Mouse (Mus musculus): ENCODE measurements around the gene Timp3. TPM values are rescaled to one million over a fixed set of nuclear protein-coding genes. Genes with fewer than 3 reads are reported as not detected.

Gene Timp3
- 40.4 and 47.9 TPM in 2 replicates for polyA plus RNA-seq (2016; fragmentation: Nextera tagmentation; extraction: Ambion mirVana)

DNA sequence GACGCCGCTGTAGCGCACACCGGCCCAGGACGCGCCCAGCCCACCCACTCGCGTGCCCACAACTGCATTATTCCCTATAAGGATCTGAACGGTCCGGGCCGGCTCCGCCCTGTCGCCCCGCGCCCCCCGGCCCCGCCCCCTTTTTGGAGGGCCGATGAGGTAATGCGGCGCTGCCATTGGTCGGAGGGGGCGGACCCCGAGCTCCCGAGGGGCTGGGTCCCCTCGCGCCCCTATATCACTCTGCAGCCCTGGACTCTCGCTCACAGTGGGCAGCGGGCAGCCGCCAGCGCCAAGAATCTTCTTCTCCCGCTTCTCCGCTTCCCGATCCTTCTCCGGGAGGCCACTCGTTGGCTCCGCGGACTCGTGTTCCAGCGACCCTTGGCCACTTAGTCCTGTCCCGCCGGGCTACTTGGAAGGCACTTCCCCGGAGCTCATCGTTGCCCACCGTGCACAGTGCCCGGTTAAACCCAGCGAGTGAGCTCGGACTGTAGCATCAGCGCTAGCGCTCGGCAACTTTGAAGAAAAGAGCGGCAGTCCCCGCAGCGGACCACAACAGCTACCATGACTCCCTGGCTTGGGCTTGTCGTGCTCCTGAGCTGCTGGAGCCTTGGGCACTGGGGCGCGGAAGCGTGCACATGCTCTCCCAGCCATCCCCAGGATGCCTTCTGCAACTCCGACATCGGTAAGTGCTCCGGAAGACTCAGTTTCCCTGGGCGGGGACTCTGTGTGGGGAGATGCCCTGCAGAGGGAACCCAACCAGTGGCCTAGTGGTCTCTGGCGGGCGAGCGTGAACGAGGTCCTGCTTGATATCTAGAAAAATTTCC, at the start of gene Timp3:
TSS of gene Timp3 (plus strand) at position 80 of the 824 bp plus-strand sequence.
- Histone ChIP-seq H3K4me2 (replicated peaks) (peak within 1 kb of the TSS; percentile 91), H3K4me3 (peak within 1 kb of the TSS; percentile 53), H3K9me3 (no peaks in the 10 kb centered on the region), H3K4me1 (peaks cover 16% of the 10 kb centered on the region), H3K36me3 (no peaks in the 10 kb centered on the region), H3K27ac (0 out of 2 replicates have a peak within 1 kb of the TSS, but pooled peaks have one; percentile 21), H3K9ac (peak within 1 kb of the TSS; percentile 68), H3K27me3 (replicated peaks) (no peaks in the 10 kb centered on the region; the same call in 1 of the 2 replicates)
- peak; percentile 80 for ATAC-seq (ENCODE audit: low FRiP score, low read depth)
- WGBS: 1% methylated on average over 65 of the region's 65 CpGs

DNA sequence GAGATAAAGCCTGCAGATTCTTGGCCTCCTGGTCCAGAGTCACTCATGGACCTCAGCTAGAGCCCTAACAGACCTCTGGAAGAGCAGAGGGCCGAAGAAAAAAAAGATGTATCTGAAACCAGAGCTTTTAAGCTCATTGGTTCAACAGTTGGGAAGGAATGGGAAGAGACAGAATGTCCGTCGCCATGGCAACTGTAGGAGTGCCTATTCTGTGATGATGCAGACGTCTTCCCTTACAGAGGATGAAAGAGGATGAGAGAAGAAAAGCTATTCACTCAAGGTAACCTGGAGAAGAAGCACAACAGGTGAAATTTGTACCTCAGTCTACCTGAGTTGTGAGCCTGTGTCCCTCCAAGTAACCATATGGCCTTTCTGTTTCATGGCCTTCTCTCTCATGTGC, 44.0 kb upstream of the Timp3 start:
- no peaks in the 10 kb centered on the region for H3K4me1 ChIP-seq
- H3K9me3 ChIP-seq: 0 out of 2 replicates have a peak, but pooled peaks cover 7% of the 10 kb centered on the region
- H3K4me3 ChIP-seq: no peak overlapping the region
- no peak for ATAC-seq (ENCODE audit: low FRiP score, low read depth)
- H3K4me2 ChIP-seq (replicated peaks): no peak overlapping the region
- no peak overlapping the region for H3K9ac ChIP-seq
- H3K27me3 ChIP-seq (replicated peaks): no peaks in the 10 kb centered on the region
- H3K36me3 ChIP-seq: no peaks in the 10 kb centered on the region
- H3K27ac ChIP-seq: no peak overlapping the region
- 59% methylated on average over 4 of the region's 4 CpGs for WGBS

GRCm38 (mm10) chr10:86257045-86257444, 43.1 kb upstream of the Timp3 start:
- Histone ChIP-seq H3K36me3 (no peaks in the 10 kb centered on the region), H3K27me3 (replicated peaks) (no peaks in the 10 kb centered on the region), H3K27ac (no peak overlapping the region), H3K9me3 (0 out of 2 replicates have a peak, but pooled peaks cover 7% of the 10 kb centered on the region), H3K4me1 (no peaks in the 10 kb centered on the region), H3K4me2 (replicated peaks) (no peak overlapping the region), H3K4me3 (no peak overlapping the region), H3K9ac (no peak overlapping the region)
- no peak for ATAC-seq (ENCODE audit: low FRiP score, low read depth)
- WGBS: 81% methylated on average over 3 of the region's 3 CpGs

GRCm38 (mm10) chr10:86258046-86258445, 42.1 kb upstream of the Timp3 start:
- Histone ChIP-seq H3K9me3 (0 out of 2 replicates have a peak, but pooled peaks cover 7% of the 10 kb centered on the region), H3K36me3 (no peaks in the 10 kb centered on the region), H3K9ac (no peak overlapping the region), H3K27me3 (replicated peaks) (no peaks in the 10 kb centered on the region), H3K27ac (no peak overlapping the region), H3K4me1 (no peaks in the 10 kb centered on the region), H3K4me2 (replicated peaks) (no peak overlapping the region), H3K4me3 (no peak overlapping the region)
- 91% methylated on average over 4 of the region's 4 CpGs for WGBS
- ATAC-seq (ENCODE audit: low FRiP score, low read depth): no peak

DNA sequence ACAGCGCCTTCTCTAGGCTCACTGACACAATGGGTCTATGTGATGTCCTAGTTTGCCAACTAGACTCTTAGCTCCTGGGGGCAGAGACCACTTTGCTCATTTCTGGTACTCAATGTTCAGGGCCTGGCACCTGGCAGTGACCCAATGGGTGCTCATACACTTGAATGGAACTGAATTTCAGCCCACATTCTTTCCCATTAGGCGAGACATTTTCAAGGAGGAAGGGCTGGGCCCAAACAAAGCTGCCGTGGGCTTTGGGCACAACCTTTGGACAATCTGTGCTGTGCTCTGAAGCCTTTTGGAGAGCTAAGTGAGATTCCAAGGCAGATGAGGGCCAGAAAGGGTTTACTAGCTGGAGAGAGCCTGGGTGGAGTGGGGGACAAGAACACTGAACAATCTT, 41.2 kb upstream of the Timp3 start:
- Histone ChIP-seq H3K27me3 (replicated peaks) (no peaks in the 10 kb centered on the region), H3K9me3 (0 out of 2 replicates have a peak, but pooled peaks cover 7% of the 10 kb centered on the region), H3K27ac (no peak overlapping the region), H3K4me1 (no peaks in the 10 kb centered on the region), H3K9ac (no peak overlapping the region), H3K4me3 (no peak overlapping the region), H3K36me3 (no peaks in the 10 kb centered on the region), H3K4me2 (replicated peaks) (no peak overlapping the region)
- ATAC-seq (ENCODE audit: low FRiP score, low read depth): no peak
- 88% methylated on average over 3 of the region's 3 CpGs for WGBS

DNA sequence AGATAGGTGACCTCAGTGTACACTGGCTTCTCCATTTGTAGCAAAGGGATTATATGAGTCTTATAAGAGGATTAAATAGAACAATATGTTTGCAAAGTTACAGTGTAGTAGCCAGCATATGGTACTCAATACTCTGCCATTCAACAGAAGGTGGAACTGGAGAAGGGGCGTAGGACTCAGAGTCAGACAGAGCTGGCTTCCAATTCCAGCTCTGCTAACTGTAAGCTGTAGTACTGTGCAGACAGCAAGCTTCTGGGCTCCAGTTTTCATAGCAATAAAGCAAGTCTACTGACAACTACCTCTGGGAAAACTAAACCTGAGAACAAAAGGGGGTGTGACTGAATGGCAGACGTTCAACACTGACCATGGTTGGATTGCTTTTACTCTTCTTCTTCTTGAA, 38.4 kb upstream of the Timp3 start:
- H3K9me3 ChIP-seq: 0 out of 2 replicates have a peak, but pooled peaks cover 7% of the 10 kb centered on the region
- H3K27me3 ChIP-seq (replicated peaks): no peaks in the 10 kb centered on the region
- no peaks in the 10 kb centered on the region for H3K4me1 ChIP-seq
- ATAC-seq (ENCODE audit: low FRiP score, low read depth): no peak
- H3K27ac ChIP-seq: no peak overlapping the region
- H3K36me3 ChIP-seq: no peaks in the 10 kb centered on the region
- H3K4me3 ChIP-seq: no peak overlapping the region
- H3K4me2 ChIP-seq (replicated peaks): no peak overlapping the region
- WGBS: 75% methylated on average over 2 of the region's 2 CpGs
- no peak overlapping the region for H3K9ac ChIP-seq

DNA sequence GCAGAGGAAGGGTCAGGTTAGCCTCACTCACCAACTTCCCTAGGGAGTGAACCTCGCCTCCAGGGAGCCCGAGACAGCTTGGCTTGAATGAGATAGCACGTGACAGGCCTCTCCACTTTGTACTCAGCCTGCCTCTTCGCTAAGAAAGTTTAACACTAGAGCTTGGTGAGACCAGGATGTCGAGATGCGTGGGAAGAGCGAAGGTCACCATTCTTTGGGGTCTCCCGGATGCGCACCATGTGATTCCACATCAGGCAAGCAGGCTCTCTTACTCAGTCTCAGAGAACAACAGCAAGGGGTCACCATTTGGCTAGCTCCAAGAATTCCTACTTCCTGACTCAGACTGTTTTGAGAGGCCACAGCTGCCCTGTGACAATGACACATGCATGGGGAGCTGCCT, 35.6 kb upstream of the Timp3 start:
- WGBS: 85% methylated on average over 9 of the region's 9 CpGs
- H3K4me2 ChIP-seq (replicated peaks): no peak overlapping the region
- no peak overlapping the region for H3K27ac ChIP-seq

DNA sequence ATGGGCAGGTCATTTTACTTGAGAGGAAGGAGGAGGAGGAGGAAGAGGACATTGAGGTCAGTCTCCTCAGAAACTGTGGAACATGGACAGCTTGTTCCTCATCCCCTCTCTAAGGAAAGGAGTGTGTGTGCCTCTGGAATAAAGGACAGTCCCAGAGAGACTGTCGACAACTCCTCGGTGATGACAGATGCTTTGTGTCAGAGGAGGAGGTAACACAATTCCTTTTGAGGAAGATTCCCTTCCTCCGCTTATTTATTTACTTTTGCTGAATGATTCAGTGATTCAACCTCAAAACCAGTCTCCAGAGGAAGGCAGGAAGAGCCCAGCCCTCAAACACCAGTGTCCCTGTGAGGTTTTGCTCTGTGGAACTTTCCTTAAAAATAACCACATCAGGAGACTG, 29.9 kb upstream of the Timp3 start:
- Histone ChIP-seq H3K27me3 (replicated peaks) (no peaks in the 10 kb centered on the region), H3K9ac (no peak overlapping the region), H3K4me1 (no peaks in the 10 kb centered on the region), H3K27ac (no peak overlapping the region), H3K36me3 (no peaks in the 10 kb centered on the region), H3K4me2 (replicated peaks) (no peak overlapping the region), H3K4me3 (no peak overlapping the region), H3K9me3 (no peaks in the 10 kb centered on the region)
- no peak for ATAC-seq (ENCODE audit: low FRiP score, low read depth)
- WGBS: 76% methylated on average over 3 of the region's 3 CpGs

More for the DNA sequence above, 35.6 kb upstream of the Timp3 start:
- Histone ChIP-seq H3K27me3 (replicated peaks) (no peaks in the 10 kb centered on the region), H3K36me3 (no peaks in the 10 kb centered on the region), H3K9me3 (0 out of 2 replicates have a peak, but pooled peaks cover 7% of the 10 kb centered on the region), H3K4me1 (no peaks in the 10 kb centered on the region), H3K9ac (no peak overlapping the region), H3K4me3 (no peak overlapping the region)
- ATAC-seq (ENCODE audit: low FRiP score, low read depth): no peak

DNA sequence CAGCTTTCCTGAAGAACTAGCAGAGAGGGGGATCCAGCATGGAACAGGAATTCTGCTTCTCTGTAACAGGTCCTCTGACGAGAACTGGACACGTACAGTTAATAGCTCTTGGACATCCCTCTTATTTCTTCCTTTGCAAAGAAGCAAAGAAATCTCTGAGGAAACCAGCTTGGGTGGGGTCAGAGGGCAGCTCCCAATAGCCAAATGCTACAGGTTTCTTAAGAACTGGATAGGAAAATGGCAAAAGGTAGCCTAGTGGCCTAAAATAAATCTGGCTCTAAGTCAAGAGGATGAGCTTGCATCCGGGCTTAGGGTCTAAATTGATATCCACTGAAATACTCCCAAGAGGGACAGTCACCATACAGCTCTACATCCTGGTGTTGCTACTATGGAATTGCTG, 27.3 kb upstream of the Timp3 start:
- Histone ChIP-seq H3K4me1 (no peaks in the 10 kb centered on the region), H3K4me3 (no peak overlapping the region), H3K27ac (no peak overlapping the region), H3K9ac (no peak overlapping the region), H3K27me3 (replicated peaks) (no peaks in the 10 kb centered on the region), H3K9me3 (no peaks in the 10 kb centered on the region), H3K4me2 (replicated peaks) (no peak overlapping the region), H3K36me3 (no peaks in the 10 kb centered on the region)
- ATAC-seq (ENCODE audit: low FRiP score, low read depth): no peak
- WGBS: 91% methylated on average over 3 of the region's 3 CpGs

GRCm38 (mm10) chr10:86273410-86274191, 26.6 kb upstream of the Timp3 start:
- no peak overlapping the region for H3K4me2 ChIP-seq (replicated peaks)
- H3K27ac ChIP-seq: no peak overlapping the region
- H3K27me3 ChIP-seq (replicated peaks): no peaks in the 10 kb centered on the region
- no peaks in the 10 kb centered on the region for H3K9me3 ChIP-seq
- WGBS: 77% methylated on average over 19 of the region's 19 CpGs
- H3K9ac ChIP-seq: no peak overlapping the region
- no peak for ATAC-seq (ENCODE audit: low FRiP score, low read depth)
- H3K36me3 ChIP-seq: no peaks in the 10 kb centered on the region
- no peaks in the 10 kb centered on the region for H3K4me1 ChIP-seq
- H3K4me3 ChIP-seq: no peak overlapping the region

DNA sequence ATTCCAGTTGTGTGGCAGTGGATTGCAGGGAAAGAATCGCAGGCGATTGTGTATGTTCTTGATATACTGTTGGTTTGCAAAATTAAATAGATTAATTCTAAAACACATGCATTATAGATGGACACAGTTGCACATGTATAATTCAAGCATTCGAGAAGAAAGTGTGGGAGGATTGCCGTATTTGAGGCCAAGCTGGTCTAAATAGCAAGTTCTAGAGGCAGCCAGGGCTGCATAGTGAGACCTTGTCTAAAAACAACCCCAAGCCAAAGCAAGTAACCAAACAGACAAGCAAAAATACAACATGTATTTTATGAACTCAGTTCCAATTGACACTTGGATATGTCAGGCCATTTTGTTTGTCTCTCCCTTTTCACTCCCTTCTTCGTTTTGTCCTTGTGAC, 24.6 kb upstream of the Timp3 start:
- 89% methylated on average over 5 of the region's 5 CpGs for WGBS
- Histone ChIP-seq H3K27me3 (replicated peaks) (no peaks in the 10 kb centered on the region), H3K9ac (no peak overlapping the region), H3K27ac (no peak overlapping the region), H3K36me3 (no peaks in the 10 kb centered on the region), H3K4me2 (replicated peaks) (no peak overlapping the region), H3K4me1 (no peaks in the 10 kb centered on the region), H3K9me3 (no peaks in the 10 kb centered on the region), H3K4me3 (no peak overlapping the region)
- ATAC-seq (ENCODE audit: low FRiP score, low read depth): no peak

DNA sequence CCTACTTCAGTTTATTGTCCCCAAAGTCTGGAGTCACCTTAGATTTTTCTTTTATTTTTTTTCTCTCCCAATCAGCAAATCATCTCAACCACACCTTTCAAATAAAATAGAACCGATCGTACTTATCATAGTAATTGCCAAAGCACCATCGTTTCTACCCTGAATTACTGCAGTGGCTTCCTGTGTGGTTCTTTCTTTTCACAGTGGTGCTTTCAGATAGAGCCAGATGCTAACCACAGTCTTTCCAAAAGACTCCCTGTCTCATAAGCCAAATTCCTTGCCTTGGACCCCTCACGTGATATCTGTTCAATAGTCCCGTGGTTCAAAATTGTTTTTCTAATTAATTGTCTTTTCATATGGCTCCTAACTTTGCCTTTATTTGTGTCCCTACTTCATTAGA, 22.8 kb upstream of the Timp3 start:
- Histone ChIP-seq H3K9ac (no peak overlapping the region), H3K27me3 (replicated peaks) (no peaks in the 10 kb centered on the region), H3K36me3 (no peaks in the 10 kb centered on the region), H3K9me3 (no peaks in the 10 kb centered on the region), H3K4me1 (no peaks in the 10 kb centered on the region), H3K27ac (no peak overlapping the region), H3K4me3 (no peak overlapping the region), H3K4me2 (replicated peaks) (no peak overlapping the region)
- 93% methylated on average over 5 of the region's 5 CpGs for WGBS
- ATAC-seq (ENCODE audit: low FRiP score, low read depth): no peak
